Mouse (Mus musculus) testis, adult 2 months (tissue): ENCODE data around the gene Rybp. TPM values are rescaled to one million over a fixed set of nuclear protein-coding genes. Genes with fewer than 3 reads are reported as not detected.

Experiments
- H3K27ac ChIP-seq: fragments of 200-500 bp; 2 replicates; pipeline ENCODE4 v1.5.1; 2012; ENCODE audit warnings: low read depth, low read length; ENCODE audit not compliant: control insufficient read depth, insufficient read depth
- H3K27me3 ChIP-seq: fragments of 200-500 bp; 2 replicates; pipeline ENCODE4 v1.6.1; 2012; ENCODE audit warnings: mild to moderate bottlenecking, low read length, moderate library complexity; ENCODE audit not compliant: control insufficient read depth, insufficient read depth
- H3K36me3 ChIP-seq: fragments of 200-500 bp; 2 replicates; pipeline ENCODE4 v1.6.1; 2012; ENCODE audit warnings: mild to moderate bottlenecking, low read length; ENCODE audit not compliant: control insufficient read depth, insufficient read depth
- H3K4me1 ChIP-seq: fragments of 200-500 bp; 2 replicates; pipeline ENCODE4 v1.6.1; 2012; ENCODE audit warnings: low read length; ENCODE audit not compliant: control insufficient read depth, insufficient read depth
- H3K4me3 ChIP-seq: fragments of 200-500 bp; 2 replicates; pipeline ENCODE4 v1.5.1; 2012; ENCODE audit warnings: low read depth, mild to moderate bottlenecking, low read length, moderate library complexity, mixed read lengths; ENCODE audit not compliant: control insufficient read depth
- CTCF ChIP-seq: fragments of 200-500 bp; IDR thresholded peaks from 2 replicates; pipeline ENCODE4 v1.5.1; 2012; ENCODE audit warnings: low read depth, mild to moderate bottlenecking, inconsistent platforms, low read length, moderate library complexity; ENCODE audit not compliant: control insufficient read depth, insufficient read depth, insufficient replicate concordance
- POLR2A ChIP-seq: fragments of 200-500 bp; IDR thresholded peaks from 2 replicates; pipeline ENCODE4 v1.6.1; 2012; ENCODE audit warnings: low read depth, mild to moderate bottlenecking, inconsistent platforms, low read length, moderate library complexity; ENCODE audit not compliant: control insufficient read depth
- polyA plus RNA-seq: library from polyadenylated mRNA; depleted of rRNA; stranded (reverse); fragments of >200 nt; gene quantifications from 2 replicates; pipeline ENCODE4 v1.2.3, GENCODE M21; 2012

Gene Rybp
- polyA plus RNA-seq, 1 experiment, result 43.4 TPM

DNA sequence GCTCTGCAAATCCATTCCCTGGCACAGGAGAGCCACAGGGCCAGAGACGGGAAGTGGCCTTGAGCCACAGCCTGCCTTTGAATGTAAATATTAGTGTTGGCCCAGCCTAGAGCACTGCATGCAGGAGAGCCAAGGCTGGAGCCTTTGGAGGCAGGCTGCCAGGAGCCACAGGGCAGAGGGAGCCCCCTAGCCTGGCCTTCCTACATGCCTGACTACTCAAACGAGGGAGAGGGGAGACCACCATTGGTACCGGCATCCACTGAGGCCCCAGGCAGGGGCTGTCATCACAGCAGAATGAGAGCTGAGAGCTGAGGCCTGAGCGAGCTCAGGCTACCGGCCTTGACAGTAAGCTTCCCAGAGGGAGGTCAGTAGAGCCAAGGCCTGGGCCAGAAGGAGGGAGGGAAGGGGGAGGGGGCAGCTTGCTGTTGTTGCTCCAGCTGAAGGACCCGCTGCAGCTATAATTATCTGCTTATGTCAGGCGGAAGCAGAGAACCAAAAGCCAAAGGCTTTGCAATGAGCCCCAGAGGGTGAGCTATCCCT is 91.3 kb downstream of the Rybp start:
- no peak for TF ChIP-seq CTCF
- TF ChIP-seq POLR2A, result no peak
- Histone ChIP-seq H3K4me3 (no peak overlapping the region), H3K27me3 (no peaks in the 10 kb centered on the region), H3K36me3 (no peaks in the 10 kb centered on the region), H3K27ac (no peak overlapping the region), H3K4me1 (no peaks in the 10 kb centered on the region; the same call in none of the 2 replicates)

- no peaks in the 10 kb centered on the region for H3K36me3 ChIP-seq
- H3K27me3 ChIP-seq, result no peaks in the 10 kb centered on the region
- no peak overlapping the region for H3K27ac ChIP-seq
- H3K4me1 ChIP-seq, result no peaks in the 10 kb centered on the region; the same call in none of the 2 replicates
- H3K4me3 ChIP-seq, result no peak overlapping the region
- TF ChIP-seq POLR2A (no peak), CTCF (no peak)
Observed at GRCm38 (mm10) chr6:100195091-100195490, 92.2 kb downstream of the Rybp start.

- H3K4me3 ChIP-seq, result no peak overlapping the region
Observed at GRCm38 (mm10) chr6:100193760-100194159, 93.5 kb downstream of the Rybp start.

GRCm38 (mm10) chr6:100192691-100193229 is 94.5 kb downstream of the Rybp start:
- H3K4me1 ChIP-seq, result no peaks in the 10 kb centered on the region; the same call in none of the 2 replicates
- H3K27me3 ChIP-seq, result no peaks in the 10 kb centered on the region
- TF ChIP-seq POLR2A, result no peak
- TF ChIP-seq CTCF, result no peak
- H3K36me3 ChIP-seq, result no peaks in the 10 kb centered on the region
- H3K27ac ChIP-seq, result no peak overlapping the region
- no peak overlapping the region for H3K4me3 ChIP-seq

More at GRCm38 (mm10) chr6:100193760-100194159, 93.5 kb downstream of the Rybp start:
- Histone ChIP-seq H3K36me3 (no peaks in the 10 kb centered on the region), H3K27ac (no peak overlapping the region), H3K27me3 (no peaks in the 10 kb centered on the region), H3K4me1 (no peaks in the 10 kb centered on the region; the same call in none of the 2 replicates)
- TF ChIP-seq CTCF (no peak), POLR2A (no peak)

GRCm38 (mm10) chr6:100190803-100191559 is 96.3 kb downstream of the Rybp start:
- no peak for TF ChIP-seq CTCF
- no peak for TF ChIP-seq POLR2A
- no peaks in the 10 kb centered on the region for H3K27me3 ChIP-seq
- no peaks in the 10 kb centered on the region; the same call in none of the 2 replicates for H3K4me1 ChIP-seq
- no peak overlapping the region for H3K27ac ChIP-seq
- no peaks in the 10 kb centered on the region for H3K36me3 ChIP-seq
- no peak overlapping the region for H3K4me3 ChIP-seq

DNA sequence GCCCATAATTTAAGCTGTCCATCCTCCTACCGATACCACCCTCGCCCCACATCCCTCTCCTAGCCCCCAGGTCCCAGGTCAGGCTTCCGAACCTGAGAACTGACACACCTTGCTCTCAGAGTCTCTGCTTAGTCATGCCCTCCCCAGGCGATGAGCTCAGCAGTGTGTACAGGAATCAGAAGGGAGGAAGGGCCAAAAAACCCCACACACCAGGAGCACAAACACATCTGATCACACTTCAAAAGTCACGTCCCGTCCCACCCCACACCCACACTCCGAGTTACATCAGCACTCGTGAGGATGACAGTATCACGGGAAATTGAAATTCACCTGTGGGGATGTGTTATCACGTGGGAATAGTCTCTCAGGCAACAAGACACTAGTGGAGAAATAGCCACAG is 97.0 kb downstream of the Rybp start:
- no peaks in the 10 kb centered on the region for H3K36me3 ChIP-seq
- no peaks in the 10 kb centered on the region; the same call in none of the 2 replicates for H3K4me1 ChIP-seq
- H3K27me3 ChIP-seq, result no peaks in the 10 kb centered on the region
- H3K4me3 ChIP-seq, result no peak overlapping the region
- H3K27ac ChIP-seq, result no peak overlapping the region
- no peak for TF ChIP-seq POLR2A
- no peak for TF ChIP-seq CTCF
